Mouse (Mus musculus): Measurements from ENCODE around the gene Gm11983. TPM values are rescaled to one million over a fixed set of nuclear protein-coding genes. Genes with fewer than 3 reads are reported as not detected.

Gene Gm11983
- polyA plus RNA-seq, 2 experiments from 2014 or later = not detected

Other genes starting within 250 kb of the Gm11983 start
- gene Nacad, start 231.6 kb downstream of the Gm11983 start, polyA plus RNA-seq (2017; shearing (Covaris generic)) = not detected
- 10 to 100 TPM; 21.6 to 33.6 TPM for gene Tbrg4, start 211.6 kb downstream of the Gm11983 start, polyA plus RNA-seq (2017; shearing (Covaris generic))
- gene Wap, start 199.0 kb downstream of the Gm11983 start, polyA plus RNA-seq (2017; shearing (Covaris generic)) = not detected
- gene Ramp3, start 179.1 kb downstream of the Gm11983 start, polyA plus RNA-seq (2017; shearing (Covaris generic)) = 1 to 10 TPM; 8.0 to 8.6 TPM
- under 1 TPM in 1 of 2 experiments, not detected in 1; 0.09 TPM for gene Adcy1, start 225.8 kb upstream of the Gm11983 start, polyA plus RNA-seq (2017; shearing (Covaris generic))